Mouse (Mus musculus) embryonic facial prominence, embryonic 15.5 days (tissue): ENCODE results near the gene Arl15. TPM values are rescaled to one million over a fixed set of nuclear protein-coding genes. Genes with fewer than 3 reads are reported as not detected.

Experiments
- ATAC-seq: fragments of 200-750 bp; cut with Nextera tagmentation; 2 replicates; pipeline ENCODE4 v1.8.0; 2017; ENCODE audit warnings: low read depth, moderate TSS enrichment; ENCODE audit not compliant: insufficient number of reproducible peaks, low FRiP score, low TSS enrichment
- H3K27ac ChIP-seq: fragments of 300-500 bp; sonication (generic); replicated peaks from 2 replicates; pipeline ENCODE4 v1.5.1; 2015; ENCODE audit warnings: mild to moderate bottlenecking, inconsistent platforms
- H3K27me3 ChIP-seq: fragments of 300-500 bp; sonication (generic); 2 replicates; pipeline ENCODE4 v1.6.1; 2015; ENCODE audit warnings: inconsistent platforms
- H3K36me3 ChIP-seq: fragments of 300-500 bp; sonication (generic); 2 replicates; pipeline ENCODE4 v1.6.1; 2015; ENCODE audit warnings: mild to moderate bottlenecking, inconsistent platforms
- H3K4me1 ChIP-seq: fragments of 300-500 bp; sonication (generic); 2 replicates; pipeline ENCODE4 v1.6.1; 2015; ENCODE audit warnings: inconsistent platforms
- H3K4me2 ChIP-seq: fragments of 300-500 bp; sonication (generic); replicated peaks from 2 replicates; pipeline ENCODE4 v1.6.1; 2015; ENCODE audit warnings: mild to moderate bottlenecking, inconsistent platforms
- H3K4me3 ChIP-seq: fragments of 300-500 bp; sonication (generic); replicated peaks from 2 replicates; pipeline ENCODE4 v1.5.1; 2015; ENCODE audit warnings: mild to moderate bottlenecking, inconsistent platforms
- H3K9ac ChIP-seq: fragments of 300-500 bp; sonication (generic); 2 replicates; pipeline ENCODE4 v1.6.1; 2015; ENCODE audit warnings: inconsistent platforms
- H3K9me3 ChIP-seq: fragments of 300-500 bp; sonication (generic); replicated peaks from 2 replicates; pipeline ENCODE4 v1.6.1; 2016; ENCODE audit warnings: inconsistent platforms
- WGBS: fragments of 180-500 bp; shearing (Covaris S2); methylation state at CpG from one replicate; pipeline ENCODE4 v1.1.7; 2015; 5-methylcytosine and 5-hydroxymethylcytosine counted together
- polyA plus RNA-seq: library from polyadenylated mRNA; unstranded; fragments of >200 nt; fragmentation: Nextera tagmentation; extraction: Ambion mirVana; gene quantifications from 2 replicates; pipeline ENCODE4 v1.2.1, GENCODE M21; 2015

Gene Arl15
- polyA plus RNA-seq, 1 experiment from 2014 or later = 11.5 TPM

DNA sequence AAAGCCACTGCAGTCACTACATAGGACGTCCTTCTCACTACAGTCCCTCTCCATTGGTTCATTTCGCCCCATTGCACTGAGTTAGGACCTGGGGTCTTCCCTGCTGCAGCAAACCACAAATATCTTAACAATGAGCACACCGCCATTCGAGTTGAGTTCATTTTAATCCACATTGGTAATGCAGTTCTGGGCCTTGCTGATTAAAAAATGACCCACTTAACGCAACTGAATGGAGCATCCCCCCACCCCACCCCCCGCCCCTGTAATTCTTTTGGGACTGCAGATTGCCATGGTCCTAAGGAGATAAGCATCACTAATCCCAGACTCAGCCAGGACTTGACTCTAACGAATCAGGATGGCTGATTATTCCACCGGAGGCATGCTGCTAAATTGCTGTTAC lies 280.2 kb downstream of the Arl15 start:
- 28% methylated on average over 8 of the region's 8 CpGs for WGBS
- no peak overlapping the region for H3K27ac ChIP-seq

DNA sequence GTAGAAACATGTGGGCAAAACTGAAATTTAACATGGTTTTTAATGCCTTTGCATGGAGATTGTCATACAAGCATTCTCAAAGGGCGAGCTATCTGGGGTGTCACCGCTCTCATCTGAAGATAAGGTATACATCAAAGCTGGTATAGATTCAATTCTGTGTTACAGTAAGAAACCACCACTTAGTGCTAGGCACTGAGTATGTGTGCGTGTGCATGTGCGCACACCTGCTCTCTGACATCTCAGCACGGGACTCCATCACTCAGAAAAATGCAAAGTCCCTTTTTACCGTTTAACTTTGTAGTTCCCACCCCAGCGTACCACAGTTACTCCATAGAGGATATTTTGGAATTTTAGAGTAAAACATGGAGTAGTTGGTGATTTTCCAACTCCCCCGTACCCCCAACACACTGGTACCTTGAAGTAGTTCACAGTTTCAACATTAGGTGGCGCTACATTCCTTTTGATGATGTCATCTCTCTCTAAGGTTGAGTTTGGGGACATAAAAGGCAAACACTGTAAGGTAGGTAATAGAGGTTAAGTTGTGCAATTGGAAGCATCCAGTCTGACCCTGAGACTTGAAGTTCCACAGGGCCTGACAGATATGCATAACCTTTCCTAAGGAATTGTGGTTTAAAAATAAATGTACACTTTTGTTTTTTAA lies 281.5 kb downstream of the Arl15 start:
- Histone ChIP-seq H3K27ac (no peak overlapping the region), H3K4me1 (peaks cover 12% of the 10 kb centered on the region; the same call in 1 of the 2 replicates), H3K4me2 (no peak overlapping the region), H3K9ac (no peak overlapping the region), H3K27me3 (no peaks in the 10 kb centered on the region), H3K36me3 (no peaks in the 10 kb centered on the region), H3K4me3 (no peak overlapping the region), H3K9me3 (no peaks in the 10 kb centered on the region)
- no peak for ATAC-seq
- WGBS = 71% methylated on average over 9 of the region's 9 CpGs

More for the DNA sequence above, 280.2 kb downstream of the Arl15 start:
- no peak for ATAC-seq
- H3K9ac ChIP-seq = no peak overlapping the region
- H3K4me2 ChIP-seq = no peak overlapping the region
- peaks cover 12% of the 10 kb centered on the region; the same call in 1 of the 2 replicates for H3K4me1 ChIP-seq
- no peaks in the 10 kb centered on the region for H3K27me3 ChIP-seq
- no peaks in the 10 kb centered on the region for H3K9me3 ChIP-seq
- no peak overlapping the region for H3K4me3 ChIP-seq
- no peaks in the 10 kb centered on the region for H3K36me3 ChIP-seq

DNA sequence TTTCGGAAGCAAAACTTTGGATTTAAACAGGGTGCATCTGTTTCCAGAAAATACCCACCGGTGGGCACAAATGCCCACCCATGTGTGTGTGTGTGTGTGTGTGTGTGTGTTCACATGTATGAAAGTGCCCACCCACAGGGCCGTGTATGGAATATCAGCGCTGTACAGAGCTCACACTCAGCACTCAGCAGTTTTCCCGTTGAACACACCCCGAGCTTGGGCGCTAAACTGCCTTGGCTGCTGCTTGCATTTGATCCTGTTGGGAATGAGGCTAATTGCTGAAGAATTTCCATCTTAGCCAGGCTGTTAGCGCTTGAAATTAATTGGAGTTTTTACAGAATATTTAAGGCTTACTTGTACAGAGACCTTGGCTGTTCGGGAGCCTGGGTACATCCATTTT lies 282.9 kb downstream of the Arl15 start:
- no peaks in the 10 kb centered on the region for H3K9me3 ChIP-seq
- WGBS = 63% methylated on average over 9 of the region's 9 CpGs
- no peak overlapping the region for H3K9ac ChIP-seq
- H3K36me3 ChIP-seq = no peaks in the 10 kb centered on the region
- no peak overlapping the region for H3K4me2 ChIP-seq
- ATAC-seq = no peak
- peaks cover 12% of the 10 kb centered on the region; the same call in 1 of the 2 replicates for H3K4me1 ChIP-seq
- H3K27ac ChIP-seq = no peak overlapping the region
- no peaks in the 10 kb centered on the region for H3K27me3 ChIP-seq
- no peak overlapping the region for H3K4me3 ChIP-seq

DNA sequence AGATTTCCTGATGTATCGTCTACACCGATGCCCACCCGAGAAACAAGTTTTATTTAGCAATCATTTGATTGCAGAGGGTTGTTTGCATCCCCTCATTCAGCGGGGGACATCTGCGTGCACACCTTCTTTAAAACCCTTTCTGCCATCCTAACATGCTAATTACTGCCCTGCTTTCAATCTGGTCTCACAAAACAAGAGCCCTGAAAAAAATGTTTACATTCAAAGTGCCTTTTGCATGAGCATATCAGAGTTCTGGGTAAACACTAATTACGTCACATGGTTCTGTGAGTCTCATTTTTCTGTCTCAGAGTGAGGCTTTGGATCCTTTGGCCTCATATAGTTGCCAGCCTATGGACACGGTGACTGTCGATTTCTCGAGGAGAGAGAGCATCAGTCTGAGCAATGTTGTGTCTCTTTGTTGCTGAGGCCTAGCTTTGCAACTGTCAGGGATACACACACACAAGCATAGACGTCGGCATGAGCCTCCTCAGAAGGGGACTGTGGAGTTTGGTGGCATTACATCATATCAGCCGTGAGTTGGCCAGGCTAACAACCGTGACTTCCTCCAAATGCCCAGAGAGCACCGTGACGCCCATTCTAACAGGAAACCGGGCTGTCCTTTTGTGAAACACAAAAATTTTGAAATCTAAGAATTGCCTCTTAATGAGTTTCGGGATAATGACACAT lies 283.4 kb downstream of the Arl15 start:
- 54% methylated on average over 17 of the region's 17 CpGs for WGBS

DNA sequence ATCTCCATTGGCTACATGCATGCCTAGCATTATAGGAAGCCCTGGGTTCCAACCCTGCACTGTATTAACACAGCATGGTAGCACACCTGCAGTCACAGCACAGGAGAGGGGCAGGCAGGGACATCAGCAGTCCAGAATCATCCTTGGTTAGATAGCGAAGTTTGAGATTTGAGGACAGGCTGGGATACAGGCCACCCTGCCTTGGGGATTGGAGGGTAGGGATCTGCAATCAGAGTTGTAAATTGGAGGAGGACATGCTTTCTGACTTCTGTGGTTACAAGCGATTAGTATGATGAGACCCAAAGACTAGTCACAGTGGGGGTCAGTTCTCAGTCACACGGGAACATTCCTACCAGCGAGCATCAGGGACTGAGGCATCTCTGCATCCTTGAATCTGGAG lies 284.5 kb downstream of the Arl15 start:
- Histone ChIP-seq H3K4me2 (no peak overlapping the region), H3K36me3 (no peaks in the 10 kb centered on the region), H3K4me1 (peaks cover 12% of the 10 kb centered on the region; the same call in 1 of the 2 replicates), H3K9me3 (no peaks in the 10 kb centered on the region), H3K4me3 (no peak overlapping the region), H3K9ac (no peak overlapping the region), H3K27ac (no peak overlapping the region), H3K27me3 (no peaks in the 10 kb centered on the region)
- 80% methylated on average over 4 of the region's 4 CpGs for WGBS
- no peak for ATAC-seq

More for the DNA sequence above, 283.4 kb downstream of the Arl15 start:
- Histone ChIP-seq H3K27me3 (no peaks in the 10 kb centered on the region), H3K4me1 (peaks cover 12% of the 10 kb centered on the region; the same call in 1 of the 2 replicates), H3K4me2 (no peak overlapping the region), H3K9ac (no peak overlapping the region), H3K27ac (no peak overlapping the region), H3K4me3 (no peak overlapping the region), H3K36me3 (no peaks in the 10 kb centered on the region), H3K9me3 (no peaks in the 10 kb centered on the region)
- no peak for ATAC-seq

DNA sequence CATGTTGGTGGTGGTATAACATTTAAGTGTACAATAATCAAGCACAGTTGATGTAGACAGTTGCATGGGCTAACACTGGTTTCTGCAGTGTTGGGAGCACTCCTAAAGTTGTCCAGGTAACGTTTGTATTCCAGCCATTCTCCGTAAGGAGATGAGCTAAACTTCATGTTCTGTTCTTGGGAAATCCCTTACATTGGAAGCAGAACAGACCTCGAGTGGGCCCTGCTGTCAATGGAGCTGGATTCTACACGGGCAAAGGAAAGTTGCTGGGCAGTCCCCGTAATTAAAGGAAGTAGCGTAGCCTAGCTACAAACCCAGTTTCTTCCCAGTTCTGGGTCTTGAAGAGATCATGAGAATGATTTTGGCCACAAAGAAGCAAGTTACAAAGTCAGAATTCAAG lies 285.4 kb downstream of the Arl15 start:
- no peak overlapping the region for H3K9ac ChIP-seq
- no peaks in the 10 kb centered on the region for H3K9me3 ChIP-seq
- H3K4me1 ChIP-seq = peaks cover 10% of the 10 kb centered on the region; the same call in 1 of the 2 replicates
- ATAC-seq = no peak
- no peak overlapping the region for H3K4me2 ChIP-seq
- H3K36me3 ChIP-seq = no peaks in the 10 kb centered on the region
- H3K27me3 ChIP-seq = no peaks in the 10 kb centered on the region
- H3K27ac ChIP-seq = no peak overlapping the region
- 89% methylated on average over 6 of the region's 6 CpGs for WGBS
- H3K4me3 ChIP-seq = no peak overlapping the region

DNA sequence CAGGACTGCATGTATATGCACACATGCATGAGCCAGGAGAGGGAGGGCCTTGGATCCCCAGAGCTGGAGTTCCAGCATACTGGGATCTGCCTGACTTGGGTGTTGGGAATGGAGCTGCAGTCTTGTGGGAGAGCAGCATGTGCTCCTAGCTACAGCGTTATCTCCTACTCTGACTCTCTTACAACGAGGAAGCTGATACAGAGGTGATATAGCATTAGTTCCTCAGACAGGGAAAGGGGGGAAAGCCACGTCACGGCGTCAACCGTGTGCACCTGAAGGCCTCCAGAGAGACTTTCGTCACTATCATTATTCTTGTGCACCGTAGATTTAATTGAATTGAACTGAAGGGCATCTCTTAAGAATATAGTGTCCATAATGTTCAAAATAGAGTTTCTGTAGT lies 286.2 kb downstream of the Arl15 start:
- Histone ChIP-seq H3K4me1 (peaks cover 10% of the 10 kb centered on the region; the same call in 1 of the 2 replicates), H3K36me3 (no peaks in the 10 kb centered on the region), H3K27me3 (no peaks in the 10 kb centered on the region), H3K4me3 (no peak overlapping the region), H3K4me2 (no peak overlapping the region), H3K9me3 (no peaks in the 10 kb centered on the region), H3K27ac (no peak overlapping the region), H3K9ac (no peak overlapping the region)
- no peak for ATAC-seq
- WGBS = 90% methylated on average over 8 of the region's 8 CpGs

DNA sequence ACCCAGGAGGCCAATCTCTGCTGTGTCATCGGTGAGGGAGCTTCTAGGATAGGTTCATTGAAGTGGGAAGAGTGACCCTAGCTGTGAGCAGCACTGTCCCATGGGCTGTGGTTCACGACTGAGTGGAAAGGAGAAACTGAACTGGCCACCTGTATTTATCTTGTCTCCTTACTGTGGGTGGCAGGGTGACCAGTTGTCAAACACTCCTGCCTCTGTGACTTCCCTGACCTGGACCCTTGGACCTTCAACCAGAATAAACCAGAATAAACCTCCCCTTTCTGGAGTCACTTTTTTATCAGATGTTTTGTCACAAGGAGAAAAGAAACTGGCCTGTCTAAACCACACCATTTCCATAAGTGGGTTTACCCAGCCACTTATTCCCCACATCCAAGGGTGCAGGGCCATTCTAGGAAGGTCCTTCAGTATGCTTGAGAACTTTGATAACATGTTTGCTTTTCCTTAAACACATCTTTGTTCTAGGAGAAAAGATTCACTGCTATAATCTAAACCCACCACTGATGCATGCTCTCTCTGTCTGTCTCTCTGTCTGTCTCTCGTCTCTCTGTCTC lies 289.3 kb downstream of the Arl15 start:
- Histone ChIP-seq H3K27me3 (no peaks in the 10 kb centered on the region), H3K27ac (no peak overlapping the region), H3K36me3 (no peaks in the 10 kb centered on the region), H3K9me3 (no peaks in the 10 kb centered on the region), H3K9ac (no peak overlapping the region), H3K4me3 (no peak overlapping the region), H3K4me2 (no peak overlapping the region), H3K4me1 (no peaks in the 10 kb centered on the region)
- WGBS = 80% methylated on average over 3 of the region's 3 CpGs
- no peak for ATAC-seq

DNA sequence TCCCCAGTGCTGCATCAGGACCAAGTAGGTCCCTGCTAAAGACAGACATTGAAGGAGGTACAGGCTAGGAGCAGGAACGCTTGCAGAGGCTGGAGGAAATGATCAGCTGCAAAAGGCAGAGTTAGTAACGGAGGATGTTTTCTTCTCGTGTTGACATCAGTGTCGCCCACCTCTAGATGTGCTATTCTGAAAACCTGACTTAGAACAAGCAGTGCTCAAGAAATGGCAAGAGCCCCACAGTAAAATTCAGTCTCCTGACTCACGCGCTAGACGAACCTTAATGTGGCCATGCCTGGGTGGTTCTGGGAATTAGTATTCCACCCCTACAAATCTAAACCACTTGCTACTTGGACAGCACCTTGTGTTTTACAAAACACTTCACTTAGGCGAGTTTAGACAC lies 291.1 kb downstream of the Arl15 start:
- H3K4me1 ChIP-seq = no peaks in the 10 kb centered on the region
- H3K27ac ChIP-seq = no peak overlapping the region
- H3K4me2 ChIP-seq = no peak overlapping the region
- 71% methylated on average over 8 of the region's 8 CpGs for WGBS
- no peak for ATAC-seq
- no peaks in the 10 kb centered on the region for H3K9me3 ChIP-seq
- H3K4me3 ChIP-seq = no peak overlapping the region
- no peak overlapping the region for H3K9ac ChIP-seq
- H3K36me3 ChIP-seq = no peaks in the 10 kb centered on the region
- H3K27me3 ChIP-seq = no peaks in the 10 kb centered on the region

DNA sequence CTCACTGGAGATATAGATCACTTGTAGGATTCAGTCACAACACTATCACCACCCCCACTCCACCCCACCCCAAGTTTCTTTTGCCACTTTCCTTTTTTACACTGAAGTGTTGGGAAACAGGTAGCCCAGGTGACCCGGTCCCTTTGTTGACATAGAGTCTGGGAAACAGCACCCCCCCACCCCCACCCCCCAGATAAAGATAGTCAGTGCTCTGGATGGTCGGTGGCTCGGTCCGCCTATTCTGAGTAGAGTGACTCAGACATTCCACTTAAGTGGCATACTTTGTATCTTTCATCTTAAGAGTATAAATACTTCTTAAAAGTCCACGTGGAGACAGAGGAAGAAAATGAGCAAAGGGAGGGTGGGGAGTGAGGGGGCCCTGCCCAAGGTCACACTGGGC lies 292.0 kb downstream of the Arl15 start:
- 66% methylated on average over 5 of the region's 5 CpGs for WGBS
- Histone ChIP-seq H3K4me1 (no peaks in the 10 kb centered on the region), H3K27me3 (no peaks in the 10 kb centered on the region), H3K9me3 (no peaks in the 10 kb centered on the region), H3K4me3 (no peak overlapping the region), H3K4me2 (no peak overlapping the region), H3K9ac (no peak overlapping the region), H3K36me3 (no peaks in the 10 kb centered on the region), H3K27ac (no peak overlapping the region)
- ATAC-seq = no peak

DNA sequence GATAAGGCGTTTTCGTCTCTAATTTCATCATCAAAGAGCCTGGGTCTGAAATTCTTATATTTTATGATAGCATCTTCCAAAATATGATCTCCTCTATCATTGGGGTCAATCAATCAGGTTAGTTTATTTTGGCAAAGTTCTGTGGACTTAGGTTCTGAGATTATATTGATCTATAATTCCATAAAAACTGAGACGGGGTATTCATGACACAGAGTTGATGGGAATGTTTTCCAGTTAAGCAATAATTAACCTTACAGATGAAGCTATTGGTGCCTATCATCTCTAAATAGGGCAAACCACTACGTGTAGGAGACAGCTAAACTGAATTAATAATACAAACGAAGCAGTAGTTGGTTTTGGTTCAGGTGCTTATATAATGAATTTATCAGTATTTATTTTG lies 292.5 kb downstream of the Arl15 start:
- Histone ChIP-seq H3K4me2 (no peak overlapping the region), H3K9me3 (no peaks in the 10 kb centered on the region), H3K27ac (no peak overlapping the region), H3K4me3 (no peak overlapping the region), H3K36me3 (no peaks in the 10 kb centered on the region), H3K9ac (no peak overlapping the region), H3K27me3 (no peaks in the 10 kb centered on the region), H3K4me1 (no peaks in the 10 kb centered on the region)
- no peak for ATAC-seq
- WGBS = 93% methylated on average over 5 of the region's 5 CpGs
